Mouse (Mus musculus): Measurements from ENCODE around the gene Spata16. TPM values are rescaled to one million over a fixed set of nuclear protein-coding genes. Genes with fewer than 3 reads are reported as not detected.
A peak's percentile ranks its signal among the peaks of the same experiment; 100 is the strongest.

Spata16 gene
- polyA plus RNA-seq, 1 experiment from 2014 or later, result not detected

DNA sequence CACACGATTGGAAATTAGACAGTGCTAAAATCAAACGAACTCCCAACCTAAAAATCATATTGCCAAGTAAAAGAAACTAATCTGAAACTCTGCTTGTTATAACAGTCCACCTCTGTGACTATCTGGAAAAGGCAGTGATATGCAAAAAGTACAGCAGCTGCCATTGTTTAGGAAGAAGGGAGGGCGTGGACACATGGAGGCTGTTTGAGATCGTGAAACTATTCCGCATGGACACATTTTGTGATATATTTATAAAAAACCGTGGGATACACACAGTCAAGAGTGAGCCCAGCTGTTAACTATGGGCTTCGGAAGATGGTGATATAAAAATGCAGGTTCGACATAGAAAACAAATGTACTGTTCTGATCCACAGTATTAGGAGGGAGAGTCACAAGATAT lies 176.9 kb downstream of the Spata16 start:
- no peak overlapping the region for H3K27ac ChIP-seq (ENCODE audit: low read depth)
- H3K4me1 ChIP-seq (replicated peaks; ENCODE audit: control insufficient read depth, insufficient read depth, low read length), result no peaks in the 10 kb centered on the region
- H3K27me3 ChIP-seq (replicated peaks; ENCODE audit: control insufficient read depth, insufficient read depth, low read length), result no peaks in the 10 kb centered on the region
- no peak overlapping the region for H3K9ac ChIP-seq (ENCODE audit: low read length)
- no peaks in the 10 kb centered on the region for H3K9me3 ChIP-seq (ENCODE audit: control insufficient read depth, low read length)
- no peak overlapping the region for H3K4me3 ChIP-seq (ENCODE audit: low read depth, low read length)
- H3K4me2 ChIP-seq (ENCODE audit: low read length), result no peak overlapping the region
- no peaks in the 10 kb centered on the region for H3K36me3 ChIP-seq (ENCODE audit: control insufficient read depth, insufficient read depth, low read length)
- 66% methylated on average over 8 of the region's 8 CpGs for WGBS
- ATAC-seq (replicated peaks; ENCODE audit: low FRiP score, low TSS enrichment, low read depth) (no peak), DNase-seq (ENCODE audit: low spot score) (no peak)

- Histone ChIP-seq H3K9me3 (ENCODE audit: control insufficient read depth, low read length) (no peaks in the 10 kb centered on the region), H3K4me3 (ENCODE audit: low read depth, low read length) (no peak overlapping the region), H3K9ac (ENCODE audit: low read length) (no peak overlapping the region), H3K27ac (ENCODE audit: low read depth) (no peak overlapping the region), H3K4me1 (replicated peaks; ENCODE audit: control insufficient read depth, insufficient read depth, low read length) (no peaks in the 10 kb centered on the region), H3K27me3 (replicated peaks; ENCODE audit: control insufficient read depth, insufficient read depth, low read length) (no peaks in the 10 kb centered on the region), H3K4me2 (ENCODE audit: low read length) (no peak overlapping the region), H3K36me3 (ENCODE audit: control insufficient read depth, insufficient read depth, low read length) (no peaks in the 10 kb centered on the region)
- WGBS, result 90% methylated on average over 5 of the region's 5 CpGs
- ATAC-seq (replicated peaks; ENCODE audit: low FRiP score, low TSS enrichment, low read depth), result no peak
- DNase-seq (ENCODE audit: low spot score), result no peak
Measured at GRCm38 (mm10) chr3:26815764-26816163, 178.3 kb downstream of the Spata16 start.

- ATAC-seq (replicated peaks; ENCODE audit: low FRiP score, low TSS enrichment, low read depth), result no peak
Measured at GRCm38 (mm10) chr3:26819398-26819797, 182.0 kb downstream of the Spata16 start.

DNA sequence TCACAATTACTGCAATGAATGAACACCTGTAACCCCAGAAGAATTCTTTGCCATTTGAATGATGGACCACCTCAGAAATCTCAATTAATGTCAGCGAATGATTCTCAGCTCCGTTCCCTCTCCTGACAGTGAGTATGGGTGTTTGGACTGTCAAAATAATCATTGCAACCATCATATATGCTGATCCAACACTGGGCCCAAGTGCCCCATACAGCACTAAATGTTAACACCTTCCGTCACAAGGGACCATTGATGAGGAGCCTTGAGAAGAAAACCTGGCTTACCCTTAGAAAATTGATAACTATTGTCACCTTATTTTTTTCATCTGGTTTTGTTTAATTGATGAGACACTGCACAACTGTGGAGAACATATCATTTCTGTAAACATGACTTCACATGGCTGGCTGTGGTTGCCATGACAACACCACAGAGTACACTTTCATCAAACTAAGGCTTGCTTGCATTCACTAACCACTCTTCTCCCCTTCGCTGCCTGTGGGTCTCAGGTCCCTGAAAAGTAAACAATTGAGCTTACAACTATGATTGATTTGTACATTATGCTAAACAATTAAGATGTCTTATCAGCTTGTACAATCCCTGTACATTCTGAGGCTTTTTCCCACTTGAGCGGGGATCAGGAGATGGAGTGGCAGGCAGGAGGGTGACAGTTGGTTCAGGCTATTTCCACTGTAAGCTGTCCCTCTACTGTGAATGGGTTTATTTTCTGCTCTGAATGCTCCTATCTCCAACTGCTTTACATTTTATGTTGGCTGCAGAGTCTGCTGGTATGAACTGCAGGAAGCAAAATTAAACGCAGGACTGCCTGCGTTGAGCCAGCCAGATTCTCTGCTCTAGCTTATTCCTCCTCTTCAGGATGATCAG lies 189.8 kb downstream of the Spata16 start:
- Histone ChIP-seq H3K4me2 (ENCODE audit: low read length) (no peak overlapping the region), H3K27me3 (replicated peaks; ENCODE audit: control insufficient read depth, insufficient read depth, low read length) (no peaks in the 10 kb centered on the region), H3K9me3 (ENCODE audit: control insufficient read depth, low read length) (no peaks in the 10 kb centered on the region), H3K9ac (ENCODE audit: low read length) (no peak overlapping the region), H3K36me3 (ENCODE audit: control insufficient read depth, insufficient read depth, low read length) (no peaks in the 10 kb centered on the region), H3K4me3 (ENCODE audit: low read depth, low read length) (no peak overlapping the region), H3K27ac (ENCODE audit: low read depth) (no peak overlapping the region), H3K4me1 (replicated peaks; ENCODE audit: control insufficient read depth, insufficient read depth, low read length) (no peaks in the 10 kb centered on the region)
- no peak for ATAC-seq (replicated peaks; ENCODE audit: low FRiP score, low TSS enrichment, low read depth)
- DNase-seq (ENCODE audit: low spot score), result no peak
- 70% methylated on average over 7 of the region's 7 CpGs for WGBS

More at GRCm38 (mm10) chr3:26819398-26819797, 182.0 kb downstream of the Spata16 start:
- no peak overlapping the region for H3K27ac ChIP-seq (ENCODE audit: low read depth)
- 60% methylated on average over 5 of the region's 5 CpGs for WGBS
- H3K9me3 ChIP-seq (ENCODE audit: control insufficient read depth, low read length), result no peaks in the 10 kb centered on the region
- H3K9ac ChIP-seq (ENCODE audit: low read length), result no peak overlapping the region
- H3K4me1 ChIP-seq (replicated peaks; ENCODE audit: control insufficient read depth, insufficient read depth, low read length), result no peaks in the 10 kb centered on the region
- no peak overlapping the region for H3K4me2 ChIP-seq (ENCODE audit: low read length)
- H3K36me3 ChIP-seq (ENCODE audit: control insufficient read depth, insufficient read depth, low read length), result no peaks in the 10 kb centered on the region
- no peak for DNase-seq (ENCODE audit: low spot score)
- H3K27me3 ChIP-seq (replicated peaks; ENCODE audit: control insufficient read depth, insufficient read depth, low read length), result no peaks in the 10 kb centered on the region
- H3K4me3 ChIP-seq (ENCODE audit: low read depth, low read length), result no peak overlapping the region

GRCm38 (mm10) chr3:26832954-26833353 lies 195.5 kb downstream of the Spata16 start:
- H3K27ac ChIP-seq (ENCODE audit: low read depth), result no peak overlapping the region
- DNase-seq (ENCODE audit: low spot score), result no peak
- no peak overlapping the region for H3K4me3 ChIP-seq (ENCODE audit: low read depth, low read length)
- no peaks in the 10 kb centered on the region for H3K9me3 ChIP-seq (ENCODE audit: control insufficient read depth, low read length)
- H3K4me1 ChIP-seq (replicated peaks; ENCODE audit: control insufficient read depth, insufficient read depth, low read length), result no peaks in the 10 kb centered on the region
- WGBS, result 80% methylated on average over 5 of the region's 5 CpGs
- no peak overlapping the region for H3K9ac ChIP-seq (ENCODE audit: low read length)
- H3K27me3 ChIP-seq (replicated peaks; ENCODE audit: control insufficient read depth, insufficient read depth, low read length), result no peaks in the 10 kb centered on the region
- no peak overlapping the region for H3K4me2 ChIP-seq (ENCODE audit: low read length)
- no peak for ATAC-seq (replicated peaks; ENCODE audit: low FRiP score, low TSS enrichment, low read depth)
- H3K36me3 ChIP-seq (ENCODE audit: control insufficient read depth, insufficient read depth, low read length), result no peaks in the 10 kb centered on the region

DNA sequence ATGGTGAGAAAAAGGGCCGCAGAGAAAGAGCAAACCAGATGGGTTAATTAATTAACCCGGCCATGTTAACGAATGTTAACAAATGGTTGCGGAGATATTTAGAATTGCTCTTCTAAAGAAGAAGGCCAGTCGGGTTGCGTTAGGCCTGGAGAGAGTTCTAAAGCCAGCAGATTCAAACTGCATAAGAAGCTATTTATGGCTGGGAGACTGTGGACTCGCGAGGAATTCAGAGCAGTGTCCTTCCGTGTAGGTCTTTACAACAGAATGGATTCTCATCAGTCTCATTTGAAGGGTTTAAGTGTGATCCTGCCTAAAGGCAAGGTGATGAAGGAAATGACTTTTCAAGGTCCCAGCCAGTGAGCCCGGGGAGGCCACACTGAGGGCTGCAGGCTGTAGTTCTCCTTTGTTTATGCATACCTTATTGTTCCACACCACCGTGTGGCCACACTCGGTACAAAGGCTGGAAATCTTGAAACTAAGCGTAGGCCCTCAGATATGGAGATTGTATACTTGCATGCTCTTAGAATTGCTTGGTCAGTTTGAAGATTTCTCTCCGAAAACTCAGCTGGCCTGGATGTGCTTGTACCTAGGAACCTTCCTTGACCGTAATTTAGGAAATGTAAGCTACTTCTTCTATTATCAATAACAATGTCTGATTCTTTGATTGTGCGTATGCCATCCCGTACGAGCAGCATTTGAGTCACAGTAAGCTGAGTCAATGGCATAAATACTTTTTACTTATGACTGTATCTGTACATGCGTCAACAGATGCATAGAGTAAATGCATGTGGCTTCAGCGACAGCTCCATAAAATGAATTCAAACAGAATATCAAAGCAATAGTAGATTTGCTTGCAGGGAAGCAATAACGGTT lies 197.0 kb downstream of the Spata16 start:
- 0 out of 2 replicates have a peak, but pooled peaks have one; percentile 66 for ATAC-seq (replicated peaks; ENCODE audit: low FRiP score, low TSS enrichment, low read depth)
- H3K27me3 ChIP-seq (replicated peaks; ENCODE audit: control insufficient read depth, insufficient read depth, low read length), result no peaks in the 10 kb centered on the region
- H3K9me3 ChIP-seq (ENCODE audit: control insufficient read depth, low read length), result no peaks in the 10 kb centered on the region
- no peak overlapping the region for H3K27ac ChIP-seq (ENCODE audit: low read depth)
- 65% methylated on average over 21 of the region's 21 CpGs for WGBS
- DNase-seq (ENCODE audit: low spot score), result peak; percentile 59
- H3K4me3 ChIP-seq (ENCODE audit: low read depth, low read length), result no peak overlapping the region
- no peaks in the 10 kb centered on the region for H3K36me3 ChIP-seq (ENCODE audit: control insufficient read depth, insufficient read depth, low read length)
- no peak overlapping the region for H3K4me2 ChIP-seq (ENCODE audit: low read length)
- H3K4me1 ChIP-seq (replicated peaks; ENCODE audit: control insufficient read depth, insufficient read depth, low read length), result no peaks in the 10 kb centered on the region
- no peak overlapping the region for H3K9ac ChIP-seq (ENCODE audit: low read length)

- Histone ChIP-seq H3K9me3 (ENCODE audit: control insufficient read depth, low read length) (no peaks in the 10 kb centered on the region), H3K36me3 (ENCODE audit: control insufficient read depth, insufficient read depth, low read length) (no peaks in the 10 kb centered on the region), H3K4me3 (ENCODE audit: low read depth, low read length) (no peak overlapping the region), H3K9ac (ENCODE audit: low read length) (no peak overlapping the region), H3K27ac (ENCODE audit: low read depth) (no peak overlapping the region), H3K4me2 (ENCODE audit: low read length) (no peak overlapping the region), H3K27me3 (replicated peaks; ENCODE audit: control insufficient read depth, insufficient read depth, low read length) (no peaks in the 10 kb centered on the region), H3K4me1 (replicated peaks; ENCODE audit: control insufficient read depth, insufficient read depth, low read length) (no peaks in the 10 kb centered on the region)
- DNase-seq (ENCODE audit: low spot score) (no peak), ATAC-seq (replicated peaks; ENCODE audit: low FRiP score, low TSS enrichment, low read depth) (no peak)
- WGBS, result 87% methylated on average over 17 of the region's 17 CpGs
Measured at GRCm38 (mm10) chr3:26835051-26835755, 197.8 kb downstream of the Spata16 start.

- no peak for ATAC-seq (replicated peaks; ENCODE audit: low FRiP score, low TSS enrichment, low read depth)
- WGBS, result 89% methylated on average over 3 of the region's 3 CpGs
- DNase-seq (ENCODE audit: low spot score), result no peak
Measured at GRCm38 (mm10) chr3:26845041-26845440, 207.6 kb downstream of the Spata16 start.

More at GRCm38 (mm10) chr3:26845041-26845440, 207.6 kb downstream of the Spata16 start:
- Histone ChIP-seq H3K27ac (ENCODE audit: low read depth) (no peak overlapping the region), H3K27me3 (replicated peaks; ENCODE audit: control insufficient read depth, insufficient read depth, low read length) (no peaks in the 10 kb centered on the region), H3K4me2 (ENCODE audit: low read length) (no peak overlapping the region), H3K36me3 (ENCODE audit: control insufficient read depth, insufficient read depth, low read length) (no peaks in the 10 kb centered on the region), H3K4me3 (ENCODE audit: low read depth, low read length) (no peak overlapping the region), H3K9ac (ENCODE audit: low read length) (no peak overlapping the region), H3K9me3 (ENCODE audit: control insufficient read depth, low read length) (no peaks in the 10 kb centered on the region), H3K4me1 (replicated peaks; ENCODE audit: control insufficient read depth, insufficient read depth, low read length) (no peaks in the 10 kb centered on the region)
